Mouse (Mus musculus): ENCODE measurements at regions not wholly inside any gene's neighbourhood (a gene's known extent, or its start where the extent isn't known, plus 50 kb on each side); places are given as distances from the start of the nearest gene placed in this dataset.

DNA sequence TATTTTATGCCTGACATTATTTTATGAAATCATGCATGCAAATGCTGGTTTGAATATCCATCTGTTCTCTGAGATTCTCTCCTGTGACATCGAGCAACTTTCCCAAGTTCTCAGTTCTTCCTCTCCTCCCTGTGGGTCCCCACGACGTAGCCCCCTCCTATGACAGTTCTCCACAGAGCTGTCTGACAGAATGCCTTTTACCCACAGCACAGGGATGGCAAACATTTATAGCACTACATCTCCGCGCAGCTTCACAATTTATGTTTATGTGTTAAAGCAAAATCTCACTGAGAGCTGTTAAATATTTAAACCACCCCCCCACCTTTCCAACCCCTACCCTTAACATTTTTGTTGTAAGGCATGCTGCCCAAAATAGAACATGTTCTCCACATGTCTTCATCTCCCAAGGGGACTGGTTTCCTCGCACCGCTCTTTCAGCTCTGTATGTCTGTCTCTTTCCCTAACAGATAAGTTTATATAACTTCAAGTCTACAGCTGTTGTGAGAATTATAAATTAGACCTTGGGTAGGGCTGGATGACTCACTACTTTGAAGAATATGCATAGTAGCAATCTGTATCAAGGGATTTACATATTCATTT lies 63.5 kb upstream of the Ndst3 start:
- Histone ChIP-seq H3K27me3 (replicated peaks) (no peaks in the 10 kb centered on the region), H3K4me1 (no peaks in the 10 kb centered on the region), H3K9ac (no peak overlapping the region), H3K4me2 (replicated peaks) (no peak overlapping the region), H3K27ac (no peak overlapping the region), H3K9me3 (no peaks in the 10 kb centered on the region), H3K4me3 (no peak overlapping the region), H3K36me3 (no peaks in the 10 kb centered on the region)
- 84% methylated on average over 7 of the region's 7 CpGs for WGBS
- ATAC-seq (ENCODE audit: low FRiP score, low read depth), result no peak

- Histone ChIP-seq H3K27ac (no peak overlapping the region), H3K4me1 (no peaks in the 10 kb centered on the region), H3K9ac (no peak overlapping the region), H3K27me3 (replicated peaks) (no peaks in the 10 kb centered on the region), H3K4me3 (no peak overlapping the region), H3K9me3 (no peaks in the 10 kb centered on the region), H3K4me2 (replicated peaks) (no peak overlapping the region), H3K36me3 (no peaks in the 10 kb centered on the region)
- ATAC-seq (ENCODE audit: low FRiP score, low read depth), result no peak
- WGBS, result 95% methylated on average over 1 of the region's 1 CpGs
Measured at GRCm38 (mm10) chr3:123754927-123755326, 64.3 kb upstream of the Ndst3 start.

GRCm38 (mm10) chr3:123765911-123766556 lies 75.4 kb upstream of the Ndst3 start:
- Histone ChIP-seq H3K27ac (no peak overlapping the region), H3K27me3 (replicated peaks) (no peaks in the 10 kb centered on the region), H3K9ac (no peak overlapping the region), H3K4me3 (no peak overlapping the region), H3K9me3 (no peaks in the 10 kb centered on the region), H3K4me2 (replicated peaks) (no peak overlapping the region), H3K36me3 (no peaks in the 10 kb centered on the region), H3K4me1 (no peaks in the 10 kb centered on the region)
- WGBS, result 81% methylated on average over 3 of the region's 3 CpGs
- no peak for ATAC-seq (ENCODE audit: low FRiP score, low read depth)

DNA sequence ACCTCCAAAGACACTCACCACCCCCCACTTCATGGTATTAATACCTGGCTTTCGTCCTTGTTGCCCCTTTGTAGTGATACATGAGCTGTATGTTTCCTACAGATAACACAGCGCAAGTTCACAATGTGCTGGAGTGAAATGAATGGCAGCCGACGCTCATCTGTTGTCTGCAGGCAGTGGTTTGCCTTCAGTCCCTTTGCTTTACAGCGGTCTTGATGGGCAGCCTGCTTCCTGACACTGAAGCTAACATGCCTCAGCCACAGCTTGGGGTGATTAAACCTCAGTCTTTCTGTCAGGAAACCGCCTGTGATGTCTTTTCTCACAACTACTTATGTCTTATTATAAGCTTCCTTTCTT lies 75.9 kb upstream of the Ndst3 start:
- ATAC-seq (ENCODE audit: low FRiP score, low read depth), result no peak

DNA sequence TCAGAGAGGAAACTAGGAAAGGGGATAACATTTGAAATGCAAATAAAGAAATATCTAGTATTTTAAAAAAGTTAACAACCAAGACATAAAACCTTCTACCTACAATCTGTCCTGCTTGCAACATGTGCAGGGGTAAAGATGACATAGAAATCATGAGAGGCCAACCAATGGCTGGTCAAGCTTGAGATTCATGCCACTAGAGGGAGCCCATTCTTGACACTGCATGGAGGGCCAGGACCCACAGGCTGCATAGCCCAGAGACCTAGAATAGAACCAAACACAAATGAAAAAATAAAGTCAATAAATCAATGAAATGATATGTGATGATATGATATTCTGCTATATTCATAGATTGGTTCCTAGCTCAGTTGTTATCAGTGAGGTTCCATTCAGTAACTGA lies 89.9 kb upstream of the Ndst3 start:
- no peaks in the 10 kb centered on the region for H3K36me3 ChIP-seq
- H3K9ac ChIP-seq, result no peak overlapping the region
- H3K4me2 ChIP-seq (replicated peaks), result no peak overlapping the region
- peak; percentile 56; the same call in 1 of the 2 replicates for ATAC-seq (ENCODE audit: low FRiP score, low read depth)
- no peaks in the 10 kb centered on the region for H3K4me1 ChIP-seq
- H3K4me3 ChIP-seq, result no peak overlapping the region
- no peaks in the 10 kb centered on the region for H3K27me3 ChIP-seq (replicated peaks)
- no peak overlapping the region for H3K27ac ChIP-seq
- no peaks in the 10 kb centered on the region for H3K9me3 ChIP-seq

More for the DNA sequence above, 75.9 kb upstream of the Ndst3 start:
- Histone ChIP-seq H3K36me3 (no peaks in the 10 kb centered on the region), H3K27ac (no peak overlapping the region), H3K4me3 (no peak overlapping the region), H3K4me2 (replicated peaks) (no peak overlapping the region), H3K4me1 (no peaks in the 10 kb centered on the region), H3K9ac (no peak overlapping the region), H3K9me3 (no peaks in the 10 kb centered on the region), H3K27me3 (replicated peaks) (no peaks in the 10 kb centered on the region)
- 78% methylated on average over 6 of the region's 6 CpGs for WGBS

GRCm38 (mm10) chr3:123781581-123781980 lies 90.9 kb upstream of the Ndst3 start:
- no peak for ATAC-seq (ENCODE audit: low FRiP score, low read depth)
- no peak overlapping the region for H3K4me2 ChIP-seq (replicated peaks)
- H3K9ac ChIP-seq, result no peak overlapping the region
- no peaks in the 10 kb centered on the region for H3K9me3 ChIP-seq
- H3K27me3 ChIP-seq (replicated peaks), result no peaks in the 10 kb centered on the region
- no peak overlapping the region for H3K4me3 ChIP-seq
- H3K4me1 ChIP-seq, result no peaks in the 10 kb centered on the region
- no peak overlapping the region for H3K27ac ChIP-seq
- no peaks in the 10 kb centered on the region for H3K36me3 ChIP-seq
- WGBS, result 83% methylated on average over 1 of the region's 1 CpGs

DNA sequence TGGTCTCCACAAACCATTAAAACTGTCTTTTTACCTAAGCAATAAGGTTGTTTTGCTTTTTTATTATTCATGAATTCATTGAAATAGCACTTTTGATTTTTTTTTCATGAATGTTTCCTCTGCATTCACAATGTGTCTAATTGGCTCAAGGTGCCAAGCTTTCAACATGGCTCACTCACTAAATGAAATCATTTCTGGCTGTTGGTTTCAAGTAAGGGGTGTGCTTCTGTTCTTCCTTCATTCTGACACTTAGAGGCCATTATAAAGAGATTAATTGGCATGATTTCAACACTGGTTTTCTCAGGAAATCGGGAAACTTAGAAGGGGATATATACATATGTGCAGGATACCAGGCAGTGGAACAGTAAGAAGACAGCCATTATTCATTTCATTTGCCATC lies 93.5 kb upstream of the Ndst3 start:
- Histone ChIP-seq H3K4me3 (no peak overlapping the region), H3K9ac (no peak overlapping the region), H3K27ac (no peak overlapping the region), H3K36me3 (no peaks in the 10 kb centered on the region), H3K4me1 (no peaks in the 10 kb centered on the region), H3K4me2 (replicated peaks) (no peak overlapping the region), H3K9me3 (no peaks in the 10 kb centered on the region), H3K27me3 (replicated peaks) (no peaks in the 10 kb centered on the region)
- ATAC-seq (ENCODE audit: low FRiP score, low read depth), result no peak
- WGBS, result 83% methylated on average over 1 of the region's 1 CpGs

GRCm38 (mm10) chr3:123794011-123794410 lies 103.4 kb upstream of the Ndst3 start:
- Histone ChIP-seq H3K4me3 (no peak overlapping the region), H3K27ac (no peak overlapping the region), H3K9me3 (no peaks in the 10 kb centered on the region), H3K36me3 (no peaks in the 10 kb centered on the region), H3K9ac (no peak overlapping the region), H3K4me1 (no peaks in the 10 kb centered on the region), H3K4me2 (replicated peaks) (no peak overlapping the region), H3K27me3 (replicated peaks) (no peaks in the 10 kb centered on the region)
- no peak for ATAC-seq (ENCODE audit: low FRiP score, low read depth)
- 83% methylated on average over 1 of the region's 1 CpGs for WGBS

DNA sequence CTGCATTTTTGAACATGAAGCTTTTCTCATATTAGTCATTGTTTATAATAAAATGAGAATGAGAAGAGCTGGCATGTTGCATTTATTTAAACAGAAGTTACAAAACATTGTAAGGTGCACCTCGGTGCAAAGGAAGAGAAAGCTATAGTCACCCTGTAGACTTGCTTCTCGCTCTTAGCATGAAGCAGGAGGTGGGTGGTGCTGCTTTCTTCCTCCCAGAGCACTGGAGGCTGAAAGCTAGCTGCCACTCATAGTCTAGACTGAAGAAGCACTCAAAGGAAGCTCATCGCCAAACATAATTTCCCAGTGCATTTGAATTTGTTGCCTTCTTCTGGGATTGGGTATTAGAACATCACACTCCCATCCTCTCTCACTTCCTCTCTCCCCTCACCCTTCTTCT lies 114.7 kb upstream of the Ndst3 start:
- 81% methylated on average over 3 of the region's 3 CpGs for WGBS
- no peak overlapping the region for H3K27ac ChIP-seq
- no peak overlapping the region for H3K9ac ChIP-seq
- H3K36me3 ChIP-seq, result no peaks in the 10 kb centered on the region
- H3K9me3 ChIP-seq, result no peaks in the 10 kb centered on the region
- H3K4me3 ChIP-seq, result no peak overlapping the region
- no peak overlapping the region for H3K4me2 ChIP-seq (replicated peaks)
- no peak for ATAC-seq (ENCODE audit: low FRiP score, low read depth)
- no peaks in the 10 kb centered on the region for H3K4me1 ChIP-seq
- H3K27me3 ChIP-seq (replicated peaks), result no peaks in the 10 kb centered on the region

DNA sequence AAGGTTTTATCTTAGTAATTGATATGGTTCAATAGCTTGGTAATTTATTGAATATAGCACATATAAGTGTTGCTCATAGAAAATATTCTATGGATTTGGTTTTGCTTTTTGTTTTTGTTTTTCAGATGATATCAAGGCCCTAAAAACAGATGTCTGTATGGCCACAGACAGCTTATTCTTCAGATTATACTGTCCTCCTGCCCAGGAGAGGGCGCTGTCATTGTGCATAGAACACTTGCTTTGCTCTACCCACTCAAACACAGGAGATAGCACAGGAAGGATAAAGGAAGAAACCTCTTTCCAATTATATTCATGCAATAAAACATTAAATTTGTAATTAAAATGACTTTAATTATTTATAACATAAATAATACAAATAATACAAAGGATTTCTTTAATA lies 115.4 kb upstream of the Ndst3 start:
- Histone ChIP-seq H3K27me3 (replicated peaks) (no peaks in the 10 kb centered on the region), H3K4me2 (replicated peaks) (no peak overlapping the region), H3K36me3 (no peaks in the 10 kb centered on the region), H3K27ac (no peak overlapping the region), H3K9ac (no peak overlapping the region), H3K4me1 (no peaks in the 10 kb centered on the region), H3K9me3 (no peaks in the 10 kb centered on the region), H3K4me3 (no peak overlapping the region)
- WGBS, result 83% methylated on average over 1 of the region's 1 CpGs
- no peak for ATAC-seq (ENCODE audit: low FRiP score, low read depth)

GRCm38 (mm10) chr3:123806546-123806945 lies 115.9 kb upstream of the Ndst3 start:
- no peaks in the 10 kb centered on the region for H3K9me3 ChIP-seq
- no peak overlapping the region for H3K4me3 ChIP-seq
- no peaks in the 10 kb centered on the region for H3K36me3 ChIP-seq
- H3K27ac ChIP-seq, result no peak overlapping the region
- ATAC-seq (ENCODE audit: low FRiP score, low read depth), result no peak
- no peak overlapping the region for H3K9ac ChIP-seq
- H3K4me1 ChIP-seq, result no peaks in the 10 kb centered on the region
- no peaks in the 10 kb centered on the region for H3K27me3 ChIP-seq (replicated peaks)
- no peak overlapping the region for H3K4me2 ChIP-seq (replicated peaks)
- 87% methylated on average over 1 of the region's 1 CpGs for WGBS

DNA sequence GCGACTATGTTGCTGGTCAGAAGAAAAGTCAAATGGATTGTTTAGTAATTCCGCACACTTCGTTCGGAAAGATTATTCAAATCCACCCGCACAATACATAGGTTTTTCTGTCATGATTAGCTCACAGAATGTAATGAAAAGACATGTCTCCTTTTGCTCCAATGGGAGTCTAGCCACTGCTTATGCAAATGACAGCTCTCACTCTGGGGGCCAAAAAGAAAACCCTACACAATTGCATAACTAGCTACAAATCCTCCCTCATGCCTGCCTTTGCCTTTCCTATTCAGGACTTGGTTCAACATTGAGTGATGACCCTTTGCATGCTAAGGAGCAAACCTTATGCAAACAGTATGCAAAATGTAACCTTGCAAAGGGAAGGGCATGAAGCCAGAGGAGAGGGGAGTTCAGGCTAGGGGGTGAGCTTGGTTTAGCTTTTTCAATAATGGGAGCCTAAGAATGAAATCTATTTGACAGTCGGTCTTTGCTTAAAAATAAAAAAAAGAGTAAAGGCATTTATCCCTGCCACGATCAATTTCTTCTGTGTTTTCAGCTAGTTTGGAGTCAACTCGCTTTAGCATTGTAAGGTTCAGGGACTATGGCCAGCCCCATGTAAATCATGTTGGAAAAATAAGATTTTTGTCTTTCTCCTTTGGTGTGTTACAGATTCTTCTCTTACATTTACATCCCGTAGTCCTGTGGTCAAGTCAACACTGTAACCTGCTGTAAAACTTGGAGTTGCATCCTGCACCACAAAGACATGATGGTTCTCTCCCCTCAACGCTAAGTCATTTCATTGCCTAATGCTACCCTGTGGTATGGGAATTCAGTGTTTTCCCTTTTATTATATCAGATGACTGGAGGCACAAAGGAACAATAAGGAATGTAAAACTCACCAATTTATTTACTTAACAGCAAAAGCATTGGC lies 119.6 kb upstream of the Ndst3 start:
- H3K4me2 ChIP-seq (replicated peaks), result no peak overlapping the region
- no peak overlapping the region for H3K27ac ChIP-seq
- H3K27me3 ChIP-seq (replicated peaks), result no peaks in the 10 kb centered on the region
- no peaks in the 10 kb centered on the region for H3K36me3 ChIP-seq
- WGBS, result 61% methylated on average over 10 of the region's 10 CpGs
- no peak overlapping the region for H3K4me3 ChIP-seq
- ATAC-seq (ENCODE audit: low FRiP score, low read depth), result peak; percentile 60; the same call in 1 of the 2 replicates
- H3K4me1 ChIP-seq, result no peaks in the 10 kb centered on the region
- H3K9me3 ChIP-seq, result no peaks in the 10 kb centered on the region
- no peak overlapping the region for H3K9ac ChIP-seq
